Mouse (Mus musculus) midbrain, embryonic 13.5 days (tissue): Measurements from ENCODE around the gene Diaph3. TPM values are rescaled to one million over a fixed set of nuclear protein-coding genes. Genes with fewer than 3 reads are reported as not detected.
A peak's percentile ranks its signal among the peaks of the same experiment; 100 is the strongest.

ENCODE experiments used
- ATAC-seq: fragments of 200-750 bp; cut with Nextera tagmentation; 2 replicates; pipeline ENCODE4 v1.8.0; 2017; ENCODE audit warnings: mild to moderate bottlenecking, moderate TSS enrichment, moderate library complexity
- H3K27ac ChIP-seq: fragments of 300-500 bp; sonication (generic); 2 replicates; pipeline ENCODE4 v1.5.1; 2015; ENCODE audit warnings: inconsistent platforms, mild to moderate bottlenecking, moderate library complexity
- H3K27me3 ChIP-seq: fragments of 300-500 bp; sonication (generic); 2 replicates; pipeline ENCODE4 v1.6.1; 2015; ENCODE audit warnings: mild to moderate bottlenecking, inconsistent platforms
- H3K36me3 ChIP-seq: fragments of 300-500 bp; sonication (generic); 2 replicates; pipeline ENCODE4 v1.6.1; 2015; ENCODE audit warnings: mild to moderate bottlenecking, inconsistent platforms
- H3K4me1 ChIP-seq: fragments of 300-500 bp; sonication (generic); replicated peaks from 2 replicates; pipeline ENCODE4 v1.6.1; 2015; ENCODE audit warnings: inconsistent platforms
- H3K4me2 ChIP-seq: fragments of 300-500 bp; sonication (generic); replicated peaks from 2 replicates; pipeline ENCODE4 v1.6.1; 2015; ENCODE audit warnings: moderate library complexity, mild to moderate bottlenecking, inconsistent platforms
- H3K4me3 ChIP-seq: fragments of 300-500 bp; sonication (generic); replicated peaks from 2 replicates; pipeline ENCODE4 v1.5.1; 2015; ENCODE audit warnings: mild to moderate bottlenecking, inconsistent platforms
- H3K9ac ChIP-seq: fragments of 300-500 bp; sonication (generic); replicated peaks from 2 replicates; pipeline ENCODE4 v1.6.1; 2015; ENCODE audit warnings: mild to moderate bottlenecking, inconsistent platforms
- H3K9me3 ChIP-seq: fragments of 300-500 bp; sonication (generic); 2 replicates; pipeline ENCODE4 v1.6.1; 2016; ENCODE audit warnings: mild to moderate bottlenecking, inconsistent platforms
- WGBS: fragments of 180-500 bp; shearing (Covaris S2); methylation state at CpG from one replicate; pipeline ENCODE4 v1.1.7; 2015; 5-methylcytosine and 5-hydroxymethylcytosine counted together
- polyA plus RNA-seq: library from polyadenylated mRNA; unstranded; fragments of >200 nt; fragmentation: Nextera tagmentation; extraction: Ambion mirVana; gene quantifications from 2 replicates; pipeline ENCODE4 v1.2.1, GENCODE M21; 2015

Diaph3 gene
- polyA plus RNA-seq, 1 experiment from 2014 or later: 3.9 TPM

DNA sequence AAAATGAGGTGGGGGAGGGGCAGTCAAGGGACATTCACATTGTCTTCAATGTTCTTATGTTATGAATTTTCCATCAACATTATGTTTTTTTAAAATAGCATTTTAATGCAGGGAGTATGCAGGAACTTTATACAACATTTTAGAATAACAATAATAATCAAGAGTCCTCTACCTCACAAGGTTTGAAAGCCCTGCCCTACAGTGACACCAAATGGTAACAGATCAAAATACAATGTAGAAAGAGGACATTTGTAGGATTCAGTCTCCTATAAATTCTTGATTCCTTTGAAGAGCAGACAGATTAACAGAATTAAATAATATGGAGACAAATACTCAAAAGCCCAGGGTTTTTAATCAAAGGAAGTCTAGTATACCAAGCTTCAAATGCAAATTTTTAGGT lies 242.1 kb downstream of the Diaph3 start:
- no peaks in the 10 kb centered on the region for H3K36me3 ChIP-seq
- no peaks in the 10 kb centered on the region for H3K4me1 ChIP-seq
- H3K27me3 ChIP-seq: no peaks in the 10 kb centered on the region
- H3K9me3 ChIP-seq: no peaks in the 10 kb centered on the region
- H3K9ac ChIP-seq: no peak overlapping the region
- no peak for ATAC-seq
- no peak overlapping the region for H3K27ac ChIP-seq
- H3K4me3 ChIP-seq: no peak overlapping the region
- no peak overlapping the region for H3K4me2 ChIP-seq

DNA sequence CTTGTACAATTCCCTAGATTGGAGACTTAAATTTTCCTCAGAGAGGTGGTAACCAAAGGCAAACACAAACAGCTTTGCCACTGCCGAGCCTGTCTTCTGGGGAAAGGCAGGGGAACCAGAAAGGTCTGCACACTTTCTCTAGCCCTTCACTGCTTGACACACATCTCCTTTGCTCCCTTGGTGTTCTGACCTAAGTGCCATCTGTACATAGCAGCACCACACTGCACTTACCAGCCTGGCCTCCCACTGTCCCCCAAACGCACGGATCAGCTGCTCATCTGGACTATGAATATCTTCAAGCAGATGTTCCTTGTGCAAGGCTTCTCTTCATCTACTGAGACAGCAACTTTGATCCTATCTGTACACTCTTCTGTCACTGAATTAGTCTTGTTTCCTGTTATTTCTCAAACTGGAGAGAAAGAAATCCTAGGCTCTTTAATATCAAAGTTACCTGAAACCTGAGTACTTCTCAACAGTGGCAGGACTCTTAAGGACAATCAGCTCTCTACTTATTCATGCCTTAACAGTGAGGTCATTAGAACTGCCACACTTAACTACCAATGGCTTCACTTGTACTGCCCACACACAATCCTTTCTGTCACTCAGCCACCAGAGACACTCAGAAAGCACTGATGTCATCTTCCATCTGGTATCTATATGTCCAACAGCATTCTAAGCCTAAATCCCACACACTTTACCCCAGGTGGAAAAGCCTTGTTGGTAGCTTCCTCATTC lies 251.8 kb downstream of the Diaph3 start:
- Histone ChIP-seq H3K27me3 (no peaks in the 10 kb centered on the region), H3K27ac (no peak overlapping the region), H3K4me1 (no peaks in the 10 kb centered on the region), H3K4me3 (no peak overlapping the region), H3K9ac (no peak overlapping the region), H3K36me3 (no peaks in the 10 kb centered on the region), H3K4me2 (no peak overlapping the region), H3K9me3 (no peaks in the 10 kb centered on the region)
- WGBS: 78% methylated on average over 3 of the region's 3 CpGs
- ATAC-seq: no peak

DNA sequence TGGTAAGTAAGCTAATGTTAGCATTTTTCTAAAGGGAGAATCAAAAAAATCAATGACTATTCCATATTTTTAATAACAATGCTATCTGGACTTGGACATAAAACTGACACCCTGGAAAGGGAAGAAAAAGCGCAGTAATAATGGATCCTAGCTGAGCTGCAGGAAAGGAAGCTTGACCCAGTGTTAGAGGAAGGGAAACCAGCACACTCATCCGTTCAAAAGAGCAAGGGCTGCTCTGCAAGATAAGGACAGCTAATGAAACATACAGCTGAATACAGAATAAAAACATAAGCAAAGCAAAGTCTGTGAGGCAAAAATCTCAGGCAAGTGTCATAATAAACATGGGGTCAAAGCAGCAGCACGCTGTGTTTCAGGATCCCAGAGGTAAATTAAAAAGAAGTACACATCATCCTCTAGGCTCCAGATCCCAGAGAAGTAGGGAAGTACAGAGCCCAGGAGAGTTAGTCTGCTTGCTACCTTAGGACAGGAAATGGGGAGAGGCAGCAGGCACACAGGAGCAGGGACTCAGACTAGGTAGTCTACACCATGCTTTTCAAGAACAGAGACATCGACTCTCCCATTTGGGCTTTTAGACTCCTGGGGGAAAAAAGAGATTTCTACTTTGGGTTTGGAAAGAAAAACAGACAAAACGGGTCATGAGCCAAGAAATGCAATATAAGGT lies 255.5 kb downstream of the Diaph3 start:
- 83% methylated on average over 5 of the region's 5 CpGs for WGBS
- Histone ChIP-seq H3K9me3 (no peaks in the 10 kb centered on the region), H3K27me3 (no peaks in the 10 kb centered on the region), H3K9ac (no peak overlapping the region), H3K4me2 (no peak overlapping the region), H3K27ac (no peak overlapping the region), H3K4me3 (no peak overlapping the region), H3K4me1 (no peaks in the 10 kb centered on the region), H3K36me3 (no peaks in the 10 kb centered on the region)
- no peak for ATAC-seq

DNA sequence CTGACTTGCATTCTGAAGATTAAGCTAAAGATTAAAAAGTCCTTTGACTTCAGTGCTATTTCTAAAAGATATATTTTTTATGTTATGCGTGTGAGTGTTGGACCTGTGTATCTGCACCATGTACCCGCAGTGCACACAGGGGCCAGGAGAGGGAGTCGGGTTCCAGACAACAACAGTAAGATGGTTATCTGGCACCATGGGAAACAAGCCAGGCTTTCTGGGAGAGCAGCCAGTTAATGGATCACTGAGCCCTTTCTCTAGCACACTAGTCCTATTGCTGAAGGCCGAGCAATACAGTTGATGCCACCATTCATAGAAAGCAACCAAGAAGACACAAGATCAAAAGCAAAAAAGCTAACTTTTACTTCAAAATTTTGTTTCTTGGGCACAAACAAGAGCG lies 271.5 kb downstream of the Diaph3 start:
- Histone ChIP-seq H3K9ac (no peak overlapping the region), H3K9me3 (no peaks in the 10 kb centered on the region), H3K4me3 (no peak overlapping the region), H3K27ac (no peak overlapping the region), H3K36me3 (no peaks in the 10 kb centered on the region), H3K4me2 (no peak overlapping the region), H3K27me3 (no peaks in the 10 kb centered on the region), H3K4me1 (peaks cover 10% of the 10 kb centered on the region)
- WGBS: 85% methylated on average over 5 of the region's 5 CpGs
- ATAC-seq: peak; percentile 50; the same call in 1 of the 2 replicates

DNA sequence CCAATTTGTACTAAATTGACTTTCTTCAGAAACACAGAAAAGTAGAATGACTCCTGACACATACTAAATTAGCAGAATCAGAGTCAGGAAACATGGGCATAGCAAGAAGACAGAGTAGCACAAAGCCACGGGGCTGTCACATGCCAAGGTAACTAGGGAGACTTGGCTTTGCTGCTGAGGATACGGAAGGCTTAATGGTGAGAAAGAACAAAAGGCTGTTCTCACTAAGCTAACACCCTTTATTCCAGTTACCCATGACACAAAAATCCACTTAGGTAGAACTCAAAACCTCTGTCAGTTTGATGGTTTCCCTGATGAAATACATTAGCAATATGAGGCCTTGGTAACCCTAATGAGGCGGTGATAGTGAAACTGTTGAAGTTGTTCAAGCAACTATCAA lies 273.9 kb downstream of the Diaph3 start:
- no peak overlapping the region for H3K4me2 ChIP-seq
- H3K9ac ChIP-seq: no peak overlapping the region
- peak; percentile 66; the same call in 1 of the 2 replicates for ATAC-seq
- peaks cover 10% of the 10 kb centered on the region for H3K4me1 ChIP-seq
- no peaks in the 10 kb centered on the region for H3K9me3 ChIP-seq
- no peaks in the 10 kb centered on the region for H3K36me3 ChIP-seq
- 25% methylated on average over 3 of the region's 3 CpGs for WGBS
- no peak overlapping the region for H3K4me3 ChIP-seq
- no peak overlapping the region for H3K27ac ChIP-seq
- no peaks in the 10 kb centered on the region for H3K27me3 ChIP-seq

DNA sequence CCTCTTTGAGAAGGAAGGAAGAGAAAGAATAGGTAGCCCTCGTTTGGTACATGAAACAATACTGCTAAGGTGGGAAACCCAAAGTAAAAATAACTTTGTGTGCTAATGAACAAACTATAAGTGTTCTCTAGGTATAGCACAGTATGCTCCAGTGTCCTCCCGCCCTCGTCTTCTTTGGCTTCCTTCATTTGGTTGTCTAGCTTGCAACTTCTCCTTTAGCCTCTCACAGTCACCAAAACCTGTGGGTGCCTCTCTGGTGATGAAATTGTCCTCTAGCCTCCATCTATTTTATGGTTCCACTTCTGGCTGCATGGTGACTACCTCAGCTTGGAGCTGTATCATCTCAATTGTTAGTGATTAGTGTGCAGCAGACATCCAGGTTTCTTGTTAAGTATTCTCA lies 277.0 kb downstream of the Diaph3 start:
- H3K27me3 ChIP-seq: no peaks in the 10 kb centered on the region
- H3K9me3 ChIP-seq: no peaks in the 10 kb centered on the region
- no peaks in the 10 kb centered on the region for H3K36me3 ChIP-seq
- no peak overlapping the region for H3K4me2 ChIP-seq
- ATAC-seq: no peak
- 92% methylated on average over 3 of the region's 3 CpGs for WGBS
- H3K4me3 ChIP-seq: no peak overlapping the region
- no peak overlapping the region for H3K27ac ChIP-seq
- no peak overlapping the region for H3K9ac ChIP-seq
- peaks cover 10% of the 10 kb centered on the region for H3K4me1 ChIP-seq

DNA sequence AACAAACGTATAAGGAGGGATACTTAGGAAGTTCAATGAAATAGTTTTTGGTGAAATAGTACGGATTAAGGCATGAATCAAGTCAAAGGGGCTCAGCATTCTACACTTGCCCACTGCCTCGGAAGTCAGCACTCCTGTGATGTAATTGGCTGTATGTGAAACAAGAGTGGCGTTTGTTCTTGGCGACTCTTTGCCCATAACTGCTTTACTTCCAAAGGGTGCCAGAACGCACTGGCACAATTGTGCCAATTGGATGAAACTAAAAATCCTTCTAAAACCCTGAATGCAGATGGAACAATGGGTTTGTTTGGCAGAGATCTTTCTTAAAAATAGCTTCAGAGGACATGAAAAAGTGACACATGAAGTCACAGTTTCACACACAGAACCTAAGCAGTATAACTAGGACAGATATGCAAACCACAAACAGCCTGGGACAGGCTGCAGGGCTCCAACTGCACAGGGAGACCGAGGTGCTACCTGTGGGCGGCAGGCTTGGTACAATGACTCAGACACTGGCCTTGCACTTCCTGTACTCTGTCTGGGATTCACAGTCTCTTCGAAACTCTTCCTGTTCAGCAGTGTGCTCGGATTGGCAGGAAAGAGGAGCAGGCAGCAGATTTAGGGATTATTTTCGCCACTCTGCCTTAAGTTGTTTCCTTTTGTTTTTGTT lies 279.6 kb downstream of the Diaph3 start:
- no peaks in the 10 kb centered on the region for H3K9me3 ChIP-seq
- H3K27ac ChIP-seq: no peak overlapping the region
- no peaks in the 10 kb centered on the region for H3K27me3 ChIP-seq
- no peak overlapping the region for H3K9ac ChIP-seq
- 0 out of 2 replicates have a peak, but pooled peaks cover 3% of the 10 kb centered on the region for H3K4me1 ChIP-seq
- no peak overlapping the region for H3K4me3 ChIP-seq
- H3K4me2 ChIP-seq: no peak overlapping the region
- no peak for ATAC-seq
- H3K36me3 ChIP-seq: no peaks in the 10 kb centered on the region
- WGBS: 67% methylated on average over 11 of the region's 11 CpGs

DNA sequence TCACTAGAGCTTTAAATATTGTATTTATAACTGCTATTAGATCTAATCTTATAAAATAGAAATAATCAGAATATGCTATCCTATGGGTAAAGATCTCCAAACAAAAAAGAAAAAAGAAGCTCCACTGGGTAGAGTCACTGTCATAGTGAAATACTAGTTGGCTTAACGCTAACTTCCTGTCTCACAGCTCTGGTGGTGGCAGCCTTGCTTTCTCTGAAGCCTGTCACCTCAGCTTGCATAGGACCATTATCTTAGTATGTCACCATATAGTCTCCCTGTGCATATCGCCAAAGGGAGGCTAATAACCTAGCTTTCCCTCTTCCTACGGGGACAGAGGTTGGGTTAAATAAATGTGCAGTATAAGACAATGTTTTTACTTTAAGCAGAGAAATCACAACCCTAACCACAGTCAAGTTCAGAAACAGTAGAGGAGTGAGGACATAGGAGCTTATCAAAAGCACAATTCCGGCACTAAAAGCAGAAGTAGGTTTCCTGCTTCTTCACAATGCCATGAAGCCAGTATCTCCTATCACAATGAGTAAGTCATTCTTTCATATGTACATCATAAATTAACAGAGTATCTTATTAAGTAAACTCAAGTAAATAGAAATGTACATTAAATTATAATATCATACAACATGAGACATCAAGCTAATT lies 293.8 kb downstream of the Diaph3 start:
- Histone ChIP-seq H3K4me1 (no peaks in the 10 kb centered on the region), H3K9ac (no peak overlapping the region), H3K27ac (no peak overlapping the region), H3K9me3 (no peaks in the 10 kb centered on the region), H3K4me2 (no peak overlapping the region), H3K4me3 (no peak overlapping the region), H3K36me3 (no peaks in the 10 kb centered on the region), H3K27me3 (no peaks in the 10 kb centered on the region)
- no peak for ATAC-seq
- WGBS: 95% methylated on average over 4 of the region's 4 CpGs

DNA sequence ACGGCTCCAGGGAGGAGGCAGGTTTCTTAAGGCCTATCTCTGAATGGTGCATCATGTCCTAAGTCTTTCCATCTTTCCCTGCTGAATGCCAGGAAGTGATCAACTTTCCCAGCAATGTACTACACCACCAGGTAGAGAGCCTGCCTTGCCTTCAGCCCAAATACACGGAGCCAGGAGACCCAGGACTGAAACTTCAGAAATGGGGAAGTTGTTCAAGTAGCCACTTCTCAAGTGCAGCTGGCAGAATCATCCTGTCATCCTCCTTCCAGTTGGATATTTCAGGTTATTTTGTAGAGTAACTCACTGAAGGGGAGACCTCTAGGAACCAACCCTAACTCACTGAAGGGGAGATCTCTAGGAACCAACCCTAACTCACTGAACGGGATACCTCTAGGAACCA lies 297.0 kb downstream of the Diaph3 start:
- H3K27me3 ChIP-seq: no peaks in the 10 kb centered on the region
- H3K4me3 ChIP-seq: no peak overlapping the region
- no peak overlapping the region for H3K9ac ChIP-seq
- no peak overlapping the region for H3K4me2 ChIP-seq
- 95% methylated on average over 3 of the region's 3 CpGs for WGBS
- no peak for ATAC-seq
- H3K4me1 ChIP-seq: no peaks in the 10 kb centered on the region
- H3K27ac ChIP-seq: no peak overlapping the region
- no peaks in the 10 kb centered on the region for H3K36me3 ChIP-seq
- no peaks in the 10 kb centered on the region for H3K9me3 ChIP-seq

DNA sequence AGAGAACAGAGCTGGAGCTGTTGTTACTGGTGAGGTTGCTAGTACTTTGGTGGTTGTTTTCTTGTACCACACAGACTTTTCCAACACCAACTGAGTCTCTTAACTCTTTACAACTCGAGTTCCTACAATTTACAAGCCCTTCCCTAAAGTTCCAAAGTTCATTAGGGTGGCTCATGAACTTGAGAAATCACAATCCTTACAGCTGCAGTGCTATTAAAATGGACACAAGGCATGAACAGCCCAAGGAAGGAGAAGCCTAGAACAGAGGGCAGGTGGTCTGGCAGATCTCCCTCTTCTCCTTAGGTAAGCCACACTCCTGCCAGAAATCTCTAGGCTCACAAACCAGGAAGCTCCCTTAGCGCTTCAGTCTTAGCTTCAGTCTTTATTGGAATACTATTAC lies 303.4 kb downstream of the Diaph3 start:
- whole genome bisulfite sequencing: 60% methylated on average over 2 of the region's 2 CpGs
- H3K9ac ChIP-seq: no peak overlapping the region
- H3K4me1 ChIP-seq: no peaks in the 10 kb centered on the region
- H3K4me3 ChIP-seq: no peak overlapping the region
- ATAC-seq: no peak
- no peaks in the 10 kb centered on the region for H3K9me3 ChIP-seq
- H3K36me3 ChIP-seq: no peaks in the 10 kb centered on the region
- H3K27me3 ChIP-seq: no peaks in the 10 kb centered on the region
- no peak overlapping the region for H3K4me2 ChIP-seq
- no peak overlapping the region for H3K27ac ChIP-seq

DNA sequence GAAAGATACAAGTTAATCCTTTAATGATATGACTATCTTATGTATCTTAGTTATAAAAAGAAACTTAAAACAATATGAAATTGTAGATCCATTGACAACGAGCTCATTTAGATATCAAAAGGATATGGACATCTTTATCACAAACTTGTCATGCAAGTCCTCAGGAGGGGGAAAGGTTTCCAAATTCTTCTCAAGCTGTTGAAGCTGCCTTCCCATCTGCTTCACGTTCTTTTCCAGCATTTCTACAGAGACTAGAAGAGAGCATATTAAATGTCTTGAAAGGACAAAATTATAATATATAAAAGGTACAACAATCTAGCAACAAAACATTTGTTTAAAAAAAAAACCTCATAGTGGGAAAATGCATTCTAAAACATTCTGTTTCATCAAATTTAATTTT lies 306.2 kb downstream of the Diaph3 start:
- no peaks in the 10 kb centered on the region for H3K36me3 ChIP-seq
- no peak overlapping the region for H3K4me3 ChIP-seq
- no peak overlapping the region for H3K4me2 ChIP-seq
- WGBS: 88% methylated on average over 2 of the region's 2 CpGs
- no peak overlapping the region for H3K9ac ChIP-seq
- H3K4me1 ChIP-seq: no peaks in the 10 kb centered on the region
- no peaks in the 10 kb centered on the region for H3K9me3 ChIP-seq
- no peak for ATAC-seq
- H3K27me3 ChIP-seq: no peaks in the 10 kb centered on the region
- no peak overlapping the region for H3K27ac ChIP-seq

DNA sequence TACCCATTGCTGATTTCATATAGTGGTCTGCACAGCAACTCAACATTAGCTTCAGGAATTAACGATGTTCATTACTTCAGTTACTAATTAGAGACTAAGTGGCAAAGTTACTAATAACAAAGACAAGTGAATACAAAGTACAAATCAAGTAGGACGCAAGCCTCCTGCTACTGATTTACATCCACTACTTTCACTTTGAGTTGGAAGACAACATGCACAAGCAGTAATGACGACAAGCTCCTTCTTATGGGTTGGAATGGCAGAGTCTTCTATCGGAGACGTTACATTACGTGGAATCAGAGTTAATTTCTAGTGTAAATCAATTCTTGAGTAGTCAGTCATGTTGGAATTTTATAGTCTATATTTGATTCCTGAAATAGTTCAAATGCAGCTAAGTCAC lies 306.8 kb downstream of the Diaph3 start:
- Histone ChIP-seq H3K4me1 (no peaks in the 10 kb centered on the region), H3K4me2 (no peak overlapping the region), H3K9me3 (no peaks in the 10 kb centered on the region), H3K9ac (no peak overlapping the region), H3K36me3 (no peaks in the 10 kb centered on the region), H3K27ac (no peak overlapping the region), H3K27me3 (no peaks in the 10 kb centered on the region), H3K4me3 (no peak overlapping the region)
- WGBS: 94% methylated on average over 6 of the region's 6 CpGs
- no peak for ATAC-seq
